In the genomic region with DNA sequence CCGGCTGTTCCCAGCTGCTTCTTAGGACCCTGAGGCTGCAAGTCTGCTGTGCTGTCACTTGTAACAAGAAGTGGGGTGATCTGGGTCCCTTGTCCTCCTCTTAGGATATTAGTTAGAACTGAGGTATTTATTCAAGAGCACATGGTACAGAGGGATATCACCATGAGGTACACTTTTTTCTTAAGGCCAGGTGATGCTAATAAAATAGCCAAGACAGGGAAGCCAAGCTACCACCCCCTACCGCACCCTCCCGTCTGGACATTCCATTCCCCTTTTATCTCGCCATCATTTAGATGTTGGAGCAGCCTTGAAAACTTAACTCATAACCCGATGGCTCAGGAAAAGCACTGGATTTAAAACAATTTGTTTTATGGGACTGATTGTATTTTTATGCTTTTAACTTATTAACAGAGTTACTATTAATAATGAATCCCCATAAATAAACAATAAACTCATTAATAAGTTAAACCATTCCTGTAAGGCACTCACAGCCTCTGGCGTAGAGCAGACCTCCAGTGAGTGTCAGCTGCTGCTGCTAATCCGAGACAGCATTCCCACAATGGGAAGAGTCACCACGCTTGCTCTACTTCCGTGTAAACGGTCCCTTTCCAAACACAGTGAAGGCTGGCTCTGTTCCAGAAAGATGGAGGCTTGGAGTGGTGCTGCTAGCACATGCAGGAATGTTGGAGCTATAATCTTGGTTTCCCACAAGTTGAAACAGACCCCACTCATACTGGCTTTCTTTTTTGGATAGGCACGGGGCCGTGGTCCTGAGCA, we compare ENCODE assay signal across 11 mouse cellular contexts.
DNase-seq lines count a peak whose midpoint lies in the region; ATAC-seq and TF ChIP-seq lines count a peak whose summit lies in the region.
"Had no signal": no experiment of that assay in that cellular context is flagged by ENCODE, and none has a peak within 500 bp of the region (broad histone marks: within the 10 kb centered on the region; RNA-seq: fewer than 3 reads in every experiment).

No protein-coding gene starts in this region.

- intact Hi-C loops in heart, adult 2 months (cut with DNase I), result no loop called here

- no peak for TF ChIP-seq EP300 in heart, adult 2 months (IDR thresholded peaks at IDR 0.05; ENCODE audit: insufficient read depth, low read depth, low read length)

- ATAC-seq in limb, embryonic 13.5 days (ENCODE audit: low FRiP score, low read depth), result 0 out of 2 replicates have a peak, but pooled peaks have one; percentile 60
- ATAC-seq in kidney, postnatal 0 days (replicated peaks; ENCODE audit: low FRiP score, low read depth), result peak; percentile 59; the same call in 1 of the 2 replicates
- ATAC-seq in neural tube, embryonic 15.5 days (ENCODE audit: low FRiP score), result 0 out of 2 replicates have a peak, but pooled peaks have one; percentile 45

- peaks cover 50% of the 10 kb centered on the region for H3K36me3 ChIP-seq in heart, embryonic 10.5 days
- H3K36me3 ChIP-seq in heart, adult 2 months (ENCODE audit: control insufficient read depth, insufficient read depth, low read length), result no peaks in the 10 kb centered on the region
- H3K36me3 ChIP-seq in limb, embryonic 13.5 days, result peaks cover 37% of the 10 kb centered on the region
- H3K36me3 ChIP-seq in limb, embryonic 10.5 days, result peaks cover 95% of the 10 kb centered on the region
- peaks cover 15% of the 10 kb centered on the region for H3K36me3 ChIP-seq in kidney, postnatal 0 days (ENCODE audit: insufficient read depth, low read length)
- no peaks in the 10 kb centered on the region for H3K36me3 ChIP-seq in neural tube, embryonic 15.5 days

- TF ChIP-seq POLR2A in heart, adult 2 months (IDR thresholded peaks at IDR 0.05; ENCODE audit: insufficient read depth, low read depth, low read length), result no peak

- peak overlapping the region; percentile 73 for H3K27ac ChIP-seq in heart, embryonic 10.5 days
- no peak overlapping the region for H3K27ac ChIP-seq in heart, adult 2 months
- H3K27ac ChIP-seq in limb, embryonic 13.5 days, result no peak overlapping the region
- no peak overlapping the region for H3K27ac ChIP-seq in limb, embryonic 10.5 days
- peak overlapping the region; percentile 83 for H3K27ac ChIP-seq in kidney, postnatal 0 days
- H3K27ac ChIP-seq in neural tube, embryonic 15.5 days (replicated peaks), result no peak overlapping the region
- H3K27ac ChIP-seq: layer of hippocampus, adult 2 months had no signal

- WGBS in heart, embryonic 10.5 days, result 58% methylated on average over 12 of the region's 12 CpGs
- WGBS in heart, adult 2 months, result 58% methylated on average over 12 of the region's 12 CpGs
- 38% methylated on average over 12 of the region's 12 CpGs for WGBS in limb, embryonic 13.5 days
- WGBS in limb, embryonic 10.5 days, result 79% methylated on average over 12 of the region's 12 CpGs
- 48% methylated on average over 12 of the region's 12 CpGs for WGBS in kidney, postnatal 0 days
- 64% methylated on average over 12 of the region's 12 CpGs for WGBS in neural tube, embryonic 15.5 days

- H3K4me3 ChIP-seq in heart, embryonic 10.5 days, result no peak overlapping the region
- H3K4me3 ChIP-seq in heart, adult 2 months, result no peak overlapping the region
- no peak overlapping the region for H3K4me3 ChIP-seq in limb, embryonic 13.5 days
- no peak overlapping the region for H3K4me3 ChIP-seq in limb, embryonic 10.5 days
- H3K4me3 ChIP-seq in kidney, postnatal 0 days (replicated peaks; ENCODE audit: low read depth, low read length), result no peak overlapping the region
- no peak overlapping the region for H3K4me3 ChIP-seq in neural tube, embryonic 15.5 days (replicated peaks)
- H3K4me3 ChIP-seq: layer of hippocampus, adult 2 months had no signal

- no peak overlapping the region for H3K9ac ChIP-seq in heart, adult 2 months (ENCODE audit: low read depth, low read length)
- no peak overlapping the region for H3K9ac ChIP-seq in limb, embryonic 13.5 days
- H3K9ac ChIP-seq in kidney, postnatal 0 days (ENCODE audit: low read depth, low read length), result no peak overlapping the region
- no peak overlapping the region for H3K9ac ChIP-seq in neural tube, embryonic 15.5 days (replicated peaks)

- H3K4me2 ChIP-seq in limb, embryonic 13.5 days (replicated peaks), result no peak overlapping the region
- no peak overlapping the region for H3K4me2 ChIP-seq in kidney, postnatal 0 days (ENCODE audit: low read length)
- H3K4me2 ChIP-seq in neural tube, embryonic 15.5 days, result no peak overlapping the region

- H3K4me1 ChIP-seq in heart, embryonic 10.5 days, result peaks cover 33% of the 10 kb centered on the region
- H3K4me1 ChIP-seq in heart, adult 2 months (ENCODE audit: control insufficient read depth, insufficient read depth, low read length), result no peaks in the 10 kb centered on the region; the same call in none of the 2 replicates
- H3K4me1 ChIP-seq in limb, embryonic 13.5 days, result peaks cover 60% of the 10 kb centered on the region
- peaks cover 51% of the 10 kb centered on the region for H3K4me1 ChIP-seq in limb, embryonic 10.5 days
- H3K4me1 ChIP-seq in kidney, postnatal 0 days (replicated peaks; ENCODE audit: insufficient read depth, low read length), result peaks cover 24% of the 10 kb centered on the region
- H3K4me1 ChIP-seq in neural tube, embryonic 15.5 days, result peaks cover 13% of the 10 kb centered on the region

- H3K79me2 ChIP-seq in heart, adult 2 months (replicated peaks; ENCODE audit: control insufficient read depth, insufficient read depth, low read length), result no peaks in the 10 kb centered on the region; the same call in 1 of the 2 replicates

- no peaks in the 10 kb centered on the region for H3K9me3 ChIP-seq in heart, embryonic 10.5 days
- H3K9me3 ChIP-seq in limb, embryonic 13.5 days, result no peaks in the 10 kb centered on the region
- no peaks in the 10 kb centered on the region for H3K9me3 ChIP-seq in limb, embryonic 10.5 days (replicated peaks)
- H3K9me3 ChIP-seq in kidney, postnatal 0 days (replicated peaks; ENCODE audit: low read length), result no peaks in the 10 kb centered on the region
- no peaks in the 10 kb centered on the region for H3K9me3 ChIP-seq in neural tube, embryonic 15.5 days (replicated peaks)

- no peak for DNase-seq in heart, embryonic 10.5 days (ENCODE audit: low spot score)
- DNase-seq in heart, adult 2 months, result no peak
- no peak for DNase-seq in limb, embryonic 10.5 days (ENCODE audit: low spot score)
- peak; percentile 46 for DNase-seq in kidney, postnatal 0 days (ENCODE audit: low spot score)
- no peak for DNase-seq in adipocyte (ENCODE audit: low spot score)
- no peak for DNase-seq in urinary bladder, postnatal 4 days (ENCODE audit: low spot score in 2 of 2)
- DNase-seq: gastrocnemius, postnatal 25 days; thymus, adult 18-20 months had no signal

- no peak for TF ChIP-seq CTCF in heart, adult 2 months (IDR thresholded peaks at IDR 0.05)
- TF ChIP-seq CTCF in kidney, postnatal 0 days (IDR thresholded peaks at IDR 0.05; ENCODE audit: low read depth), result no peak

- H3K27me3 ChIP-seq in heart, embryonic 10.5 days (ENCODE audit: insufficient read depth, poor library complexity, severe bottlenecking), result no peaks in the 10 kb centered on the region
- H3K27me3 ChIP-seq in heart, adult 2 months (ENCODE audit: control insufficient read depth, insufficient read depth, low read length), result no peaks in the 10 kb centered on the region
- no peaks in the 10 kb centered on the region for H3K27me3 ChIP-seq in limb, embryonic 13.5 days
- H3K27me3 ChIP-seq in limb, embryonic 10.5 days (ENCODE audit: low read depth, poor library complexity, severe bottlenecking), result no peaks in the 10 kb centered on the region
- no peaks in the 10 kb centered on the region for H3K27me3 ChIP-seq in kidney, postnatal 0 days (ENCODE audit: insufficient read depth, low read length)
- no peaks in the 10 kb centered on the region for H3K27me3 ChIP-seq in neural tube, embryonic 15.5 days (replicated peaks)

Comparison
In these comparisons a context has a peak if more than half of its experiments do, and no peak if none do; other contexts are left out.
1. H3K27ac ChIP-seq: peak in heart, embryonic 10.5 days (single experiment) and kidney, postnatal 0 days (single experiment); none in heart, adult 2 months (single experiment), limb, embryonic 13.5 days (single experiment), limb, embryonic 10.5 days (single experiment) and neural tube, embryonic 15.5 days (single experiment).
2. Peak in every context shown above with its lines, with median percentiles within 50 percentile points of each other: ATAC-seq.